ENCODE assay signal across 9 mouse cellular contexts in genomic region chr1:34306741-34307140, GRCm38 (mm10).
"Had no signal": no experiment of that assay in that cellular context is flagged by ENCODE, and none has a peak within 500 bp of the region (broad histone marks: within the 10 kb centered on the region; RNA-seq: fewer than 3 reads in every experiment).

No protein-coding gene starts in this region.

- H3K4me3 ChIP-seq: limb, embryonic 10.5 days; midbrain, embryonic 15.5 days; neural tube, embryonic 12.5 days had no signal

- H3K4me1 ChIP-seq: limb, embryonic 10.5 days; midbrain, embryonic 15.5 days; neural tube, embryonic 12.5 days had no signal

- ATAC-seq: hindbrain, postnatal 0 days; midbrain, embryonic 15.5 days had no signal

- H3K27ac ChIP-seq: hindbrain, postnatal 0 days; limb, embryonic 10.5 days; midbrain, embryonic 15.5 days; neural tube, embryonic 12.5 days; stomach, postnatal 0 days had no signal

- H3K27me3 ChIP-seq: midbrain, embryonic 15.5 days; neural tube, embryonic 12.5 days had no signal

- H3K9ac ChIP-seq: midbrain, embryonic 15.5 days; neural tube, embryonic 12.5 days had no signal

- H3K9me3 ChIP-seq: limb, embryonic 10.5 days; midbrain, embryonic 15.5 days; neural tube, embryonic 12.5 days had no signal

- DNase-seq: kidney, adult 18-20 months; lung, adult 18-20 months; lung, postnatal 36 days; thymus, postnatal 14 days had no signal

- H3K4me2 ChIP-seq: midbrain, embryonic 15.5 days; neural tube, embryonic 12.5 days had no signal
